Mouse (Mus musculus): Measurements from ENCODE around the gene Olfr718-ps1. TPM values are rescaled to one million over a fixed set of nuclear protein-coding genes. Genes with fewer than 3 reads are reported as not detected.
"Not testable (repeated sequence)": the region's sequence is repeated elsewhere in the genome, so short reads cannot be mapped to it uniquely, and the experiment has no call there.

Gene Olfr718-ps1
- polyA plus RNA-seq (2012; rRNA removed), result not detected in 2 replicates

DNA sequence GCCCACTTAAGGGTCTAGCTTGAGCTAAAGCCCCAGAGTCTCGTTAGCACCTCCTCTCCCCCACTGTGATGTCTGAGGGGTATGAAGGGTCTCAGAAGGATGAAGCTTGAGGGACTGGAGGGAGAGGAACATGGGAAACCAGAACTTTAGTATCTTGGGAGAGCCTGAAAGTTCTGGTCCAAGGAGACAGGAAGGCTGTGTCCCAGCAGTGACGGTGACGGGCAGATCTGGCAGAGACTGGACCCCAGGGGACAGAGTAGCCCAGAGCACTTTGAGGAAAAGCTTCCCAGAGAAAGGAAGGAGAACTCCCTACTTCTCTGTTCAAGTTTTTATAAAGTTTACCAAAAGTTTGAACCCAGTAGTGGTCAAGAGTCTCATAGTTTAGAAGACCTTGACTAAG is at the start of gene Olfr718-ps1:
Gene Olfr718-ps1, minus strand, starts transcription at position 101 of the 400 bp plus-strand sequence.
- WGBS, result 77% methylated on average over 3 of the region's 3 CpGs
- TF ChIP-seq CTCF (conservative IDR thresholded peaks at IDR 0.05; ENCODE audit: insufficient read depth, insufficient read length, low read depth, low read length) (no peak), POLR2A (IDR thresholded peaks at IDR 0.05; ENCODE audit: low read depth, low read length) (no peak)
- no peak within 1 kb of the TSS for H3K4me3 ChIP-seq (ENCODE audit: insufficient read depth, low read depth, low read length)

DNA sequence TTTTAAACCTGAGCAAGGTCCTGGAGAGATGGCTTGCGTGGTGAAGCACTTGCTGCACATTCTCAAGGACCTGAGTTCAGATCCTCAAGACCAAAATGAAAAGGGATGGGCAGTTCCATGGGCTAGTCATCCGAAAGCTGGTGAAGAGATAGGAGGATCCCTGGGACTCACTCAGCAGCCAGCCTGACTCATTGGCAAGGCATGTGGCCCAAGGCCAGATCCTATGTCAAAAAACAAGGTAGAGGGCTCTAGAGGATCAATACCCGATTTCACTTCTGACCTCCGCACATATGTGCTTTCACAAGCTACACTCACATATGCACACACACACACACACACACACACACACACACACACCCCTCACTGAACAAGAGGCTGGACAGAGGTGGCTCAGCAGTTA is 49.1 kb upstream of the Olfr718-ps1 start:
- Histone ChIP-seq H3K4me1 (ENCODE audit: control insufficient read depth, insufficient read depth, low read length) (no peaks in the 10 kb centered on the region), H3K27me3 (replicated peaks; ENCODE audit: control insufficient read depth, insufficient read depth, low read length) (no peaks in the 10 kb centered on the region), H3K36me3 (ENCODE audit: control insufficient read depth, insufficient read depth, low read length) (no peaks in the 10 kb centered on the region), H3K27ac (ENCODE audit: insufficient read depth, low read depth, low read length) (no peak overlapping the region), H3K4me3 (ENCODE audit: insufficient read depth, low read depth, low read length) (no peak overlapping the region)
- no peak for DNase-seq
- no peak for TF ChIP-seq POLR2A (IDR thresholded peaks at IDR 0.05; ENCODE audit: low read depth, low read length)
- no peak for TF ChIP-seq CTCF (conservative IDR thresholded peaks at IDR 0.05; ENCODE audit: insufficient read depth, insufficient read length, low read depth, low read length)
- 87% methylated on average over 4 of the region's 4 CpGs for WGBS

More for the DNA sequence above, at the start of gene Olfr718-ps1:
- no peaks in the 10 kb centered on the region for H3K27me3 ChIP-seq (replicated peaks; ENCODE audit: control insufficient read depth, insufficient read depth, low read length)
- no peaks in the 10 kb centered on the region for H3K36me3 ChIP-seq (ENCODE audit: control insufficient read depth, insufficient read depth, low read length)
- no peak within 1 kb of the TSS for H3K27ac ChIP-seq (ENCODE audit: insufficient read depth, low read depth, low read length)
- H3K4me1 ChIP-seq (ENCODE audit: control insufficient read depth, insufficient read depth, low read length), result no peaks in the 10 kb centered on the region
- no peak for DNase-seq

DNA sequence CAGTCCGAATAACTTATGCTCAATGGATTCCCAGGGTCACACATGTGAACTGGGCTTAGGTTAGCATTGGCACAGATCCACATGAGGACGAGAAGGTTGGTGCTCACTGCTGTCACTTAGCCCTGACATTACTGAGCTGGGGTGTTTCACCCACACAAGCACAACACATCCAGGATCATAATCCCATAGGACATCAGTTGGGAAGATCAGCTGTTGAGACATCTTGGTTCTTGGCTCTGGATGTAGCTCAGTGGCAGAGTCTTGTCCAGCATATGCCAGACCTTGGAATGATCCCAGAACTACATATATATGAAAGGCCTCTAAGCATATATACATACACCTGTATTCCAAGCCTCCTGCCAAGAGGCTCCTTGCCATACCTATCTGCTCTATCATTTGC is 47.8 kb upstream of the Olfr718-ps1 start:
- Histone ChIP-seq H3K36me3 (ENCODE audit: control insufficient read depth, insufficient read depth, low read length) (no peaks in the 10 kb centered on the region), H3K27ac (ENCODE audit: insufficient read depth, low read depth, low read length) (no peak overlapping the region), H3K4me3 (ENCODE audit: insufficient read depth, low read depth, low read length) (no peak overlapping the region), H3K4me1 (ENCODE audit: control insufficient read depth, insufficient read depth, low read length) (no peaks in the 10 kb centered on the region), H3K27me3 (replicated peaks; ENCODE audit: control insufficient read depth, insufficient read depth, low read length) (no peaks in the 10 kb centered on the region)
- TF ChIP-seq CTCF (conservative IDR thresholded peaks at IDR 0.05; ENCODE audit: insufficient read depth, insufficient read length, low read depth, low read length) (no peak), POLR2A (IDR thresholded peaks at IDR 0.05; ENCODE audit: low read depth, low read length) (no peak)
- DNase-seq, result no peak
- WGBS, result 58% methylated on average over 2 of the region's 2 CpGs

DNA sequence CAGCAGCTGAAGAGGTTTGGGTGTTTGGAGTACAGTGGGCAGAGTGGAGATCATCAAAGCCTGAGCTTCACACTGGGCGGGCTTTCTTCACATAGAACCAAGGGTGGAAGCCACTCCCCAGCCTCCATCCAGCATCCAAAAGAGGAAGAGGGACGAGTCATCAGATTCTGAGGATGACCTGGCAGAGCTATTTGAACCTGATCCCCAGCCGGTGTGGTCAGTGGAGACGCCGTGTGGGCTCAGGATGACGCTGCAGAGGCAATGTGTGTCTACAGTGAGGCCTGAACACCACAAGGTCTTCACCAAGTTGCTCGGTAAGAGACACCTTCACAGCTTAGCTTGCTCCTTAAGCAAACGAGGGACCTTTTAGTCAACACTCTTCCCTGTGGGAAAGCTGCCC is 47.4 kb upstream of the Olfr718-ps1 start:
- 56% methylated on average over 8 of the region's 8 CpGs for WGBS
- H3K27ac ChIP-seq (ENCODE audit: insufficient read depth, low read depth, low read length); H3K36me3 ChIP-seq (ENCODE audit: control insufficient read depth, insufficient read depth, low read length); H3K4me3 ChIP-seq (ENCODE audit: insufficient read depth, low read depth, low read length); H3K4me1 ChIP-seq (ENCODE audit: control insufficient read depth, insufficient read depth, low read length); H3K27me3 ChIP-seq (replicated peaks; ENCODE audit: control insufficient read depth, insufficient read depth, low read length); DNase-seq: not testable (repeated sequence)

DNA sequence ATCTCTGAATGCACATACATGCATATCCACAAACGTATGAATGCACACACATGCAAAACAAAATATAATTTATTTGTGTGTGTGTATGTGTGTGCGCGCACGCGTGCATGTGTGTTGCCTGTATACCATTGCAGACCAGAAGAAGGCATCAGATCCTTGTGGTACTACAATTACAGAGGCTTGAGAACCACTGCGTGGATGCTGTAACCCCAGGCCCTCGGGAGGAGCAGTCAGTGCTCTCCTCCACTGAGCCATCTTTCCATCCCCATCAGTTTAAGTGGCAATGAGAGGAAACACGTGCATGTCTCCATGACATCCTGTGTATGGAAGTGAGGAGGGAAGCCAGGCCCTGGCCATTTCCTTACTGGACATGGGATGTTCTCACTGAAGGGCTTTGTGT is 45.4 kb upstream of the Olfr718-ps1 start:
- Histone ChIP-seq H3K36me3 (ENCODE audit: control insufficient read depth, insufficient read depth, low read length) (no peaks in the 10 kb centered on the region), H3K27me3 (replicated peaks; ENCODE audit: control insufficient read depth, insufficient read depth, low read length) (no peaks in the 10 kb centered on the region), H3K4me3 (ENCODE audit: insufficient read depth, low read depth, low read length) (no peak overlapping the region), H3K27ac (ENCODE audit: insufficient read depth, low read depth, low read length) (no peak overlapping the region), H3K4me1 (ENCODE audit: control insufficient read depth, insufficient read depth, low read length) (no peaks in the 10 kb centered on the region)
- no peak for DNase-seq
- no peak for TF ChIP-seq POLR2A (IDR thresholded peaks at IDR 0.05; ENCODE audit: low read depth, low read length)
- no peak for TF ChIP-seq CTCF (conservative IDR thresholded peaks at IDR 0.05; ENCODE audit: insufficient read depth, insufficient read length, low read depth, low read length)
- WGBS, result 80% methylated on average over 8 of the region's 8 CpGs

DNA sequence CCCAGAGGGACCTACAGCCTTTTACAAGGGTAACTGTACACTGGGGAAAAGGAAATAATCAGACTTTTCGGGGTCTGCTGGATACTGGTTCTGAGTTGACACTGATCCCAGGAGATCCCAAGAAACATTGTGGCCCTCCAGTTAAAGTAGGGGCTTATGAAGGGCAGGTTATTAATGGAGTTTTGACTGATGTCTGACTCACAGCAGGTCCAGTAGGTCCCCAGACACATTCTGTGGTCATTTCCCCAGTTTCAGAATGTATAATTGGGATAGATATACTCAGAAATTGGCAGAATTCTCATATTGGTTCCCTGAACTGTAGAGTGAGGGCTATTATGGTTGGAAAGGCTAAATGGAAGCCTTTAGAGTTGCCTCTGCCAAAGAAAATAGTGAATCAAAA is 40.6 kb upstream of the Olfr718-ps1 start:
- H3K4me3 ChIP-seq (ENCODE audit: insufficient read depth, low read depth, low read length); DNase-seq; H3K27me3 ChIP-seq (replicated peaks; ENCODE audit: control insufficient read depth, insufficient read depth, low read length); H3K36me3 ChIP-seq (ENCODE audit: control insufficient read depth, insufficient read depth, low read length); H3K27ac ChIP-seq (ENCODE audit: insufficient read depth, low read depth, low read length); H3K4me1 ChIP-seq (ENCODE audit: control insufficient read depth, insufficient read depth, low read length): not testable (repeated sequence)
- 70% methylated on average over 1 of the region's 1 CpGs for WGBS

DNA sequence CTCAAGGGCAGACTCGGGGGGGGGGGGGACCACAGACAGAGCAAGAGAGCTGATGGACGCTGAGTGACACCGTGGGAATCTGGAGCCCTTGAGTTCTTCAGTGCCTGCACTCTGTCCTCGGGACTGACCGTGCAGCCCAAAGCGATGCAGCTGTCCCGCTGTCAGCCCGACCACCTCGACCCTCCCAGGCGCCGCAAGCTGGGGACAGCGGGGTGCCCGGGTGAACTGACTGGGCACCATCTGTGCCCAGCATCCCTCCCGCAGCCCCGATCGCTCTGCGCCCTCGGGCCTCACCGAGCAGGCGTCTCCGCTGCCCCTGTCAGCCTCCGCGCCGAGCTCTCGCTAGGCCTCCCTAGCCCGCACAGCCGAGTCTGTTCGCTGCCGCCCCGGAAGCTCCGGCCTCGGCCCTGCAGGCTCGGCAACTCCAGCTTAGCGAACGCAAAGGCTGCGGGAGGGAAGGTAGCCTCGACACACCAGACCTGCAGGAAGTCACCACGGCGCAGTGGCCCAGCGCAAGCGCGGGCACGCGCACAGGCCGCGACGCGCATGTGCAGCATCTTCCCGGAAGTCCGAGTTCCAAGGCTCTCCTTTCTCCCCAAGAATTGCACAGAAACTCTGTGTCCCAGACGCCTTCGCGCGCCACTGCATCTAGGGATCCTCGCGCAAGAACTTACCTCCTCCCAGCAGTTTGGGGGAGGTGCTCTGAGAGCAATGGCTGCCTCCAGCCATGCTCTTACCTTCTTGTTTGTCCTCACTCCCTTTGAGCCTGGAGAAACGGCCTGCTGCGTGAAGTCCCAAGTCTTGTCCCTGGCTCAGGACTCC is 33.1 kb upstream of the Olfr718-ps1 start, which contains the start of the genes Rbak and Spdye4b:
Gene Rbak, minus strand, starts transcription at position 521 of the 822 bp plus-strand sequence.
Gene Spdye4b, plus strand, starts transcription at position 763 of the 822 bp plus-strand sequence.
- TF ChIP-seq CTCF (conservative IDR thresholded peaks at IDR 0.05; ENCODE audit: insufficient read depth, insufficient read length, low read depth, low read length), result no peak
- peak; percentile 81 for TF ChIP-seq POLR2A (IDR thresholded peaks at IDR 0.05; ENCODE audit: low read depth, low read length)
- Histone ChIP-seq H3K4me1 (ENCODE audit: control insufficient read depth, insufficient read depth, low read length) (no peaks in the 10 kb centered on the region), H3K36me3 (ENCODE audit: control insufficient read depth, insufficient read depth, low read length) (peaks cover 2% of the 10 kb centered on the region), H3K27ac (ENCODE audit: insufficient read depth, low read depth, low read length) (peak within 1 kb of the TSS; percentile 58), H3K4me3 (ENCODE audit: insufficient read depth, low read depth, low read length) (peak within 1 kb of the TSS; percentile 83), H3K27me3 (replicated peaks; ENCODE audit: control insufficient read depth, insufficient read depth, low read length) (no peaks in the 10 kb centered on the region)
- WGBS, result under 1% methylated on average over 58 of the region's 58 CpGs
- DNase-seq, result peak; percentile 98

Measured in kidney, adult 2 months (tissue).